Mouse (Mus musculus) embryonic facial prominence, embryonic 15.5 days (tissue): ENCODE data around the gene Slc1a1. TPM values are rescaled to one million over a fixed set of nuclear protein-coding genes. Genes with fewer than 3 reads are reported as not detected.

Experiments used
- ATAC-seq: fragments of 200-750 bp; cut with Nextera tagmentation; 2 replicates; pipeline ENCODE4 v1.8.0; 2017; ENCODE audit warnings: low read depth, moderate TSS enrichment; ENCODE audit not compliant: insufficient number of reproducible peaks, low FRiP score, low TSS enrichment
- H3K27ac ChIP-seq: fragments of 300-500 bp; sonication (generic); replicated peaks from 2 replicates; pipeline ENCODE4 v1.5.1; 2015; ENCODE audit warnings: mild to moderate bottlenecking, inconsistent platforms
- H3K27me3 ChIP-seq: fragments of 300-500 bp; sonication (generic); 2 replicates; pipeline ENCODE4 v1.6.1; 2015; ENCODE audit warnings: inconsistent platforms
- H3K36me3 ChIP-seq: fragments of 300-500 bp; sonication (generic); 2 replicates; pipeline ENCODE4 v1.6.1; 2015; ENCODE audit warnings: mild to moderate bottlenecking, inconsistent platforms
- H3K4me1 ChIP-seq: fragments of 300-500 bp; sonication (generic); 2 replicates; pipeline ENCODE4 v1.6.1; 2015; ENCODE audit warnings: inconsistent platforms
- H3K4me2 ChIP-seq: fragments of 300-500 bp; sonication (generic); replicated peaks from 2 replicates; pipeline ENCODE4 v1.6.1; 2015; ENCODE audit warnings: mild to moderate bottlenecking, inconsistent platforms
- H3K4me3 ChIP-seq: fragments of 300-500 bp; sonication (generic); replicated peaks from 2 replicates; pipeline ENCODE4 v1.5.1; 2015; ENCODE audit warnings: mild to moderate bottlenecking, inconsistent platforms
- H3K9ac ChIP-seq: fragments of 300-500 bp; sonication (generic); 2 replicates; pipeline ENCODE4 v1.6.1; 2015; ENCODE audit warnings: inconsistent platforms
- H3K9me3 ChIP-seq: fragments of 300-500 bp; sonication (generic); replicated peaks from 2 replicates; pipeline ENCODE4 v1.6.1; 2016; ENCODE audit warnings: inconsistent platforms
- WGBS: fragments of 180-500 bp; shearing (Covaris S2); methylation state at CpG from one replicate; pipeline ENCODE4 v1.1.7; 2015; 5-methylcytosine and 5-hydroxymethylcytosine counted together
- polyA plus RNA-seq: library from polyadenylated mRNA; unstranded; fragments of >200 nt; fragmentation: Nextera tagmentation; extraction: Ambion mirVana; gene quantifications from 2 replicates; pipeline ENCODE4 v1.2.1, GENCODE M21; 2015

The Slc1a1 gene
- polyA plus RNA-seq, 1 experiment from 2014 or later = 2.1 TPM

GRCm38 (mm10) chr19:28827697-28828328, 7.0 kb upstream of the Slc1a1 start:
- H3K4me1 ChIP-seq = peaks cover 8% of the 10 kb centered on the region; the same call in 1 of the 2 replicates
- 0 out of 2 replicates have a peak overlapping the region, but pooled peaks have one; percentile 22 for H3K27ac ChIP-seq
- H3K4me2 ChIP-seq = peak overlapping the region; percentile 24
- H3K36me3 ChIP-seq = no peaks in the 10 kb centered on the region
- H3K4me3 ChIP-seq = no peak overlapping the region
- 23% methylated on average over 15 of the region's 15 CpGs for WGBS
- H3K9ac ChIP-seq = no peak overlapping the region
- 0 out of 2 replicates have a peak, but pooled peaks cover under 1% of the 10 kb centered on the region for H3K27me3 ChIP-seq
- H3K9me3 ChIP-seq = no peaks in the 10 kb centered on the region
- ATAC-seq = peak; percentile 19; the same call in 1 of the 2 replicates

- no peak for ATAC-seq
- H3K27ac ChIP-seq = no peak overlapping the region
- no peak overlapping the region for H3K4me3 ChIP-seq
- H3K4me1 ChIP-seq = peaks cover 20% of the 10 kb centered on the region
- no peak overlapping the region for H3K9ac ChIP-seq
- no peaks in the 10 kb centered on the region for H3K36me3 ChIP-seq
- peaks cover 27% of the 10 kb centered on the region for H3K27me3 ChIP-seq
- no peak overlapping the region for H3K4me2 ChIP-seq
- H3K9me3 ChIP-seq = no peaks in the 10 kb centered on the region
These were observed 3.5 kb upstream of the Slc1a1 start for GRCm38 (mm10) chr19:28831324-28831723.

- no peak for ATAC-seq
- no peaks in the 10 kb centered on the region for H3K9me3 ChIP-seq
- no peak overlapping the region for H3K9ac ChIP-seq
- no peak overlapping the region for H3K4me3 ChIP-seq
- H3K36me3 ChIP-seq = no peaks in the 10 kb centered on the region
- WGBS = 87% methylated on average over 3 of the region's 3 CpGs
- H3K4me2 ChIP-seq = no peak overlapping the region
- no peak overlapping the region for H3K27ac ChIP-seq
- peaks cover 34% of the 10 kb centered on the region for H3K27me3 ChIP-seq
- H3K4me1 ChIP-seq = peaks cover 19% of the 10 kb centered on the region
These were observed 2.2 kb upstream of the Slc1a1 start for GRCm38 (mm10) chr19:28832605-28833004.

- Histone ChIP-seq H3K9me3 (no peaks in the 10 kb centered on the region), H3K27ac (no peak overlapping the region), H3K36me3 (no peaks in the 10 kb centered on the region), H3K27me3 (peaks cover 34% of the 10 kb centered on the region), H3K9ac (no peak overlapping the region), H3K4me2 (peak overlapping the region; percentile 98), H3K4me3 (peak overlapping the region; percentile 58), H3K4me1 (peaks cover 12% of the 10 kb centered on the region)
- peak; percentile 82 for ATAC-seq
- 11% methylated on average over 10 of the region's 10 CpGs for WGBS
These were observed 461 bp upstream of the Slc1a1 start for GRCm38 (mm10) chr19:28834388-28834787.

- Histone ChIP-seq H3K9ac (peak overlapping the region; percentile 28; the same call in 1 of the 2 replicates), H3K27me3 (peaks cover 34% of the 10 kb centered on the region), H3K9me3 (no peaks in the 10 kb centered on the region), H3K27ac (no peak overlapping the region), H3K4me3 (peak overlapping the region; percentile 58), H3K36me3 (no peaks in the 10 kb centered on the region), H3K4me2 (peak overlapping the region; percentile 98), H3K4me1 (peaks cover 12% of the 10 kb centered on the region)
- ATAC-seq = no peak
- WGBS = 9% methylated on average over 9 of the region's 9 CpGs
These were observed 633 bp downstream of the Slc1a1 start for GRCm38 (mm10) chr19:28835500-28835864.

- H3K4me3 ChIP-seq = no peak overlapping the region
- no peak overlapping the region for H3K9ac ChIP-seq
- peaks cover 12% of the 10 kb centered on the region for H3K4me1 ChIP-seq
- no peaks in the 10 kb centered on the region for H3K36me3 ChIP-seq
- no peak overlapping the region for H3K27ac ChIP-seq
- no peaks in the 10 kb centered on the region for H3K9me3 ChIP-seq
- 49% methylated on average over 3 of the region's 3 CpGs for WGBS
- no peak for ATAC-seq
- H3K27me3 ChIP-seq = peaks cover 34% of the 10 kb centered on the region
- H3K4me2 ChIP-seq = no peak overlapping the region; the same call in 1 of the 2 replicates
These were observed 1.3 kb downstream of the Slc1a1 start for GRCm38 (mm10) chr19:28836116-28836515.

GRCm38 (mm10) chr19:28836651-28837410, 2.0 kb downstream of the Slc1a1 start:
- Histone ChIP-seq H3K9me3 (no peaks in the 10 kb centered on the region), H3K36me3 (no peaks in the 10 kb centered on the region), H3K4me2 (no peak overlapping the region), H3K27me3 (peaks cover 34% of the 10 kb centered on the region), H3K4me3 (no peak overlapping the region), H3K27ac (no peak overlapping the region), H3K4me1 (peaks cover 12% of the 10 kb centered on the region), H3K9ac (no peak overlapping the region)
- no peak for ATAC-seq
- WGBS = 61% methylated on average over 11 of the region's 11 CpGs

- H3K4me2 ChIP-seq = no peak overlapping the region
- H3K4me1 ChIP-seq = peaks cover 12% of the 10 kb centered on the region
- WGBS = 56% methylated on average over 2 of the region's 2 CpGs
- ATAC-seq = no peak
- no peak overlapping the region for H3K4me3 ChIP-seq
- no peaks in the 10 kb centered on the region for H3K9me3 ChIP-seq
- no peaks in the 10 kb centered on the region for H3K36me3 ChIP-seq
- H3K27me3 ChIP-seq = peaks cover 28% of the 10 kb centered on the region
- H3K27ac ChIP-seq = no peak overlapping the region
- no peak overlapping the region for H3K9ac ChIP-seq
These were observed 3.9 kb downstream of the Slc1a1 start for GRCm38 (mm10) chr19:28838796-28839195.

- H3K4me2 ChIP-seq = no peak overlapping the region
- WGBS = 53% methylated on average over 8 of the region's 8 CpGs
- no peaks in the 10 kb centered on the region for H3K36me3 ChIP-seq
- no peaks in the 10 kb centered on the region for H3K27me3 ChIP-seq
- H3K4me3 ChIP-seq = no peak overlapping the region
- no peaks in the 10 kb centered on the region for H3K9me3 ChIP-seq
- H3K9ac ChIP-seq = no peak overlapping the region
- H3K4me1 ChIP-seq = no peaks in the 10 kb centered on the region
- no peak for ATAC-seq
- H3K27ac ChIP-seq = no peak overlapping the region
These were observed 10.3 kb downstream of the Slc1a1 start for GRCm38 (mm10) chr19:28844946-28845710.

GRCm38 (mm10) chr19:28850510-28850909, 15.7 kb downstream of the Slc1a1 start:
- Histone ChIP-seq H3K4me3 (no peak overlapping the region), H3K9me3 (no peaks in the 10 kb centered on the region), H3K4me2 (no peak overlapping the region), H3K4me1 (no peaks in the 10 kb centered on the region), H3K9ac (no peak overlapping the region), H3K36me3 (no peaks in the 10 kb centered on the region), H3K27ac (no peak overlapping the region), H3K27me3 (no peaks in the 10 kb centered on the region)
- no peak for ATAC-seq
- 72% methylated on average over 3 of the region's 3 CpGs for WGBS

GRCm38 (mm10) chr19:28852001-28852400, 17.2 kb downstream of the Slc1a1 start:
- Histone ChIP-seq H3K36me3 (no peaks in the 10 kb centered on the region), H3K9ac (no peak overlapping the region), H3K27me3 (no peaks in the 10 kb centered on the region), H3K4me2 (no peak overlapping the region), H3K4me1 (no peaks in the 10 kb centered on the region), H3K27ac (no peak overlapping the region), H3K4me3 (no peak overlapping the region), H3K9me3 (no peaks in the 10 kb centered on the region)
- ATAC-seq = no peak
- 87% methylated on average over 3 of the region's 3 CpGs for WGBS
